Mouse (Mus musculus) lung, postnatal 0 days (tissue): ENCODE results near the gene Morn4. TPM values are rescaled to one million over a fixed set of nuclear protein-coding genes. Genes with fewer than 3 reads are reported as not detected.

ENCODE experiments used
- ATAC-seq: fragments of 200-750 bp; cut with Nextera tagmentation; 2 replicates; pipeline ENCODE4 v1.8.0; 2017; ENCODE audit warnings: moderate library complexity
- DNase-seq: peaks from one replicate; pipeline ENCODE4 v3.0.0-alpha.2; 2016; ENCODE audit warnings: low spot score
- H3K27ac ChIP-seq: fragments of 300-500 bp; sonication (generic); 2 replicates; pipeline ENCODE4 v1.5.1; 2014; ENCODE audit warnings: antibody characterized with exemption, mild to moderate bottlenecking, low read length, mixed read lengths
- H3K27me3 ChIP-seq: fragments of 300-500 bp; sonication (generic); replicated peaks from 2 replicates; pipeline ENCODE4 v1.6.1; 2014; ENCODE audit warnings: low read length, mixed read lengths; ENCODE audit not compliant: insufficient read depth
- H3K36me3 ChIP-seq: fragments of 300-500 bp; sonication (generic); 2 replicates; pipeline ENCODE4 v1.6.1; 2014; ENCODE audit warnings: low read length, mixed read lengths; ENCODE audit not compliant: insufficient read depth
- H3K4me1 ChIP-seq: fragments of 300-500 bp; sonication (generic); 2 replicates; pipeline ENCODE4 v1.6.1; 2014; ENCODE audit warnings: antibody characterized with exemption, low read depth, low read length, mixed read lengths; ENCODE audit not compliant: insufficient read depth
- H3K4me2 ChIP-seq: fragments of 300-500 bp; sonication (generic); replicated peaks from 2 replicates; pipeline ENCODE4 v1.6.1; 2014; ENCODE audit warnings: low read depth, mild to moderate bottlenecking, low read length, moderate library complexity, mixed read lengths
- H3K4me3 ChIP-seq: fragments of 300-500 bp; sonication (generic); 2 replicates; pipeline ENCODE4 v1.5.1; 2014; ENCODE audit warnings: low read depth, low read length
- H3K9ac ChIP-seq: fragments of 300-500 bp; sonication (generic); replicated peaks from 2 replicates; pipeline ENCODE4 v1.6.1; 2014; ENCODE audit warnings: low read depth, mild to moderate bottlenecking
- H3K9me3 ChIP-seq: fragments of 300-500 bp; sonication (generic); 2 replicates; pipeline ENCODE4 v1.6.1; 2016; ENCODE audit warnings: low read length, mixed read lengths
- CTCF ChIP-seq: IDR thresholded peaks from 2 replicates; pipeline ENCODE4 v1.5.1; 2016; ENCODE audit warnings: antibody characterized with exemption, mild to moderate bottlenecking
- EP300 ChIP-seq: IDR thresholded peaks from 2 replicates; pipeline ENCODE4 v1.6.1; 2016; ENCODE audit warnings: antibody characterized with exemption, mild to moderate bottlenecking, control low read depth
- WGBS: fragments of 180-500 bp; shearing (Covaris S2); extraction: QIAGEN DNeasy Blood & Tissue Kit; methylation state at CpG from one replicate; pipeline ENCODE4 v1.1.7; 2014; 5-methylcytosine and 5-hydroxymethylcytosine counted together
- polyA plus RNA-seq: library from polyadenylated mRNA; unstranded; fragments of >200 nt; fragmentation: Nextera tagmentation; extraction: Ambion mirVana; gene quantifications from 2 replicates; pipeline ENCODE4 v1.2.1, GENCODE M21; 2015

Morn4 gene
- polyA plus RNA-seq, 1 experiment from 2014 or later: 5.8 TPM

DNA sequence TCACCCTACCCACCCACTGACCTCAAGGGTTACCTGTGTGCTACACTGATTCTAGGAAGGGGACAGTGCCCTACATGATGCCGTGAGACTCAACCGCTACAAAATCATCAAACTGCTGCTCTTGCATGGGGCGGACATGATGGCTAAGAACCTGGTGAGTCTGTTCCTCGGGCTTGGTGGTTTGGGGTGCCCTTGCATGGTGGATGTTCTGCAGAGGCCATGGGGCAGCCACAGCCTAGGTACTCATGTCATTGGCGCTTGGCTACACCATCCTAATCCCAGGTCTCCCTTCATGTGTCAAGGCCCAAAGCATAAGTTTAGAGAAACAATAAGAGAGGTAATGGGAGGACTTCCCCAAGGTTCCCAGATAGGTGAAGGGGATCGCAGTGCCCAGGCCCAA is 42.2 kb downstream of the Morn4 start:
- WGBS: 96% methylated on average over 6 of the region's 6 CpGs
- Histone ChIP-seq H3K9me3 (no peaks in the 10 kb centered on the region), H3K27me3 (no peaks in the 10 kb centered on the region), H3K4me1 (peaks cover 9% of the 10 kb centered on the region; the same call in 1 of the 2 replicates), H3K36me3 (no peaks in the 10 kb centered on the region), H3K4me3 (no peak overlapping the region), H3K27ac (no peak overlapping the region), H3K4me2 (no peak overlapping the region), H3K9ac (no peak overlapping the region)
- DNase-seq: no peak
- ATAC-seq: no peak
- TF ChIP-seq EP300 (no peak), CTCF (no peak)

DNA sequence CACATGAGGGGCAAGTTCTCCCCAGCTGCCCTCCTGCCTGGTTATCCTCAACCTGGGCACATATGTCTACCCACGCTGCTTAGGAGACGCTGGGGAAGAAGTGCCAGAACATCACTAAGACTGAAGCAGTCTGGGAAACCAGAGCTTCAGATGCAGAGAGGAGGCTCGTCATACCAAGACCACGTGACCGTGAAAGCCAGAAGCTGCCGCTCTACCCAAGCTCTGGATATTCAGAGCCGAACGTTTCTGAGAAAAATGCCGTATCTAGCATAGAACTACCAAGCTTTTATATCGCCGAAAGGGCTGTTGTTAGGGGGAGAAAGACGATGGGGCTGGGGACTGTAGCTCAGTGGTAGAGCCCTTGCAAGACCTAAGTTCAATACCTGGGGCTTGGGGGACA is 47.8 kb downstream of the Morn4 start:
- TF ChIP-seq CTCF (no peak), EP300 (no peak)
- Histone ChIP-seq H3K27me3 (no peaks in the 10 kb centered on the region), H3K27ac (no peak overlapping the region), H3K4me3 (no peak overlapping the region), H3K4me1 (no peaks in the 10 kb centered on the region), H3K36me3 (no peaks in the 10 kb centered on the region), H3K9ac (no peak overlapping the region), H3K9me3 (no peaks in the 10 kb centered on the region), H3K4me2 (no peak overlapping the region)
- 87% methylated on average over 12 of the region's 12 CpGs for WGBS
- no peak for DNase-seq
- no peak for ATAC-seq

DNA sequence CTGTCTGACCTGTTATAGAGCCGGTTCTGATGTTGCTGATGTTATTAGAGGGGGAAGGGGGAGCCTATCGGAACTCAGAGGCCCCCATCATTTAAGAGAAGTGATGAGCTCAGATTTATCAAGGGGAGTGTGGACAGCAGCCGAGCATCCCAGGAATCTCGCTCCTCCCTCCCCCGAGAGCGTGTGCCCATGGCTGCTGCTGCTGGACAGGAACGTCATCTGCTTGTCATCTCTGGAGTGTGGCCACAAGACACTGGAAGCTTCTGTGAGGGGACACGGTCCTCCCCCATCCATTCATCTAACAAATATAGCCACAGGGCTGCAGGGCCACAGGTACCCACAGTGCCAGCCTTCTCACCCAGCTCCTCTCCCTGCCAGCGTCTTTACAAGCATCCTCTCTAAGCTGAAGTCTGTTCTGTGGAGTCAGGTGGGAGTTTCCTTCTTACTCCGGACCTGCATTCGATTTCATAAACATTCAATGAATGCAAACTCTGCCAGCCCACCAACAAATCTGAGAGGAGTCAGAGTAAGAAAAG is 48.9 kb downstream of the Morn4 start:
- WGBS: 63% methylated on average over 11 of the region's 11 CpGs

DNA sequence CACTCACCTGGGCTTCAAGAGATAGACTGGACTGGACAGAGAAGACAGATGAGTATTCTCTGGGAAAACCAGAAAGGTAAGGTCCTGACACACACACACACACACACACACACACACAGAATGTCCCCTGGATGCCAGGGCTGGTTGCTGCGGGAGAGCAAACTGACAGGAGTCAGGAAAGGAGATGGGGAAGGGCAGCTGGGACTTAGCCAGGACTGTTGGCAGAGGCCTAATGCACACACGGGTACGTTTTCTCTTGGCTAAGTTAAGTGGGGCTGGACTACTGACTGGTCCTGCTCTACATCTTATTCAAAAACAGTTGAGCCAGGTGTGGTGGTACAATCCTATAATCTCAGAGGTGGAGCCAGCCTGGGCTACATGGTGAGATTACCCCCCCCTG is 49.8 kb downstream of the Morn4 start:
- Histone ChIP-seq H3K4me1 (no peaks in the 10 kb centered on the region), H3K27me3 (no peaks in the 10 kb centered on the region), H3K4me2 (no peak overlapping the region), H3K9me3 (no peaks in the 10 kb centered on the region), H3K4me3 (no peak overlapping the region), H3K27ac (no peak overlapping the region), H3K36me3 (no peaks in the 10 kb centered on the region), H3K9ac (no peak overlapping the region)
- no peak for DNase-seq
- no peak for ATAC-seq
- TF ChIP-seq EP300 (no peak), CTCF (no peak)
- 38% methylated on average over 3 of the region's 3 CpGs for WGBS

More for the DNA sequence above, 48.9 kb downstream of the Morn4 start:
- no peak overlapping the region for H3K4me3 ChIP-seq
- no peaks in the 10 kb centered on the region for H3K27me3 ChIP-seq
- no peak for DNase-seq
- no peaks in the 10 kb centered on the region for H3K9me3 ChIP-seq
- no peak overlapping the region for H3K9ac ChIP-seq
- no peaks in the 10 kb centered on the region for H3K4me1 ChIP-seq
- H3K27ac ChIP-seq: no peak overlapping the region
- H3K4me2 ChIP-seq: no peak overlapping the region
- H3K36me3 ChIP-seq: no peaks in the 10 kb centered on the region
- TF ChIP-seq CTCF: no peak
- ATAC-seq: no peak

DNA sequence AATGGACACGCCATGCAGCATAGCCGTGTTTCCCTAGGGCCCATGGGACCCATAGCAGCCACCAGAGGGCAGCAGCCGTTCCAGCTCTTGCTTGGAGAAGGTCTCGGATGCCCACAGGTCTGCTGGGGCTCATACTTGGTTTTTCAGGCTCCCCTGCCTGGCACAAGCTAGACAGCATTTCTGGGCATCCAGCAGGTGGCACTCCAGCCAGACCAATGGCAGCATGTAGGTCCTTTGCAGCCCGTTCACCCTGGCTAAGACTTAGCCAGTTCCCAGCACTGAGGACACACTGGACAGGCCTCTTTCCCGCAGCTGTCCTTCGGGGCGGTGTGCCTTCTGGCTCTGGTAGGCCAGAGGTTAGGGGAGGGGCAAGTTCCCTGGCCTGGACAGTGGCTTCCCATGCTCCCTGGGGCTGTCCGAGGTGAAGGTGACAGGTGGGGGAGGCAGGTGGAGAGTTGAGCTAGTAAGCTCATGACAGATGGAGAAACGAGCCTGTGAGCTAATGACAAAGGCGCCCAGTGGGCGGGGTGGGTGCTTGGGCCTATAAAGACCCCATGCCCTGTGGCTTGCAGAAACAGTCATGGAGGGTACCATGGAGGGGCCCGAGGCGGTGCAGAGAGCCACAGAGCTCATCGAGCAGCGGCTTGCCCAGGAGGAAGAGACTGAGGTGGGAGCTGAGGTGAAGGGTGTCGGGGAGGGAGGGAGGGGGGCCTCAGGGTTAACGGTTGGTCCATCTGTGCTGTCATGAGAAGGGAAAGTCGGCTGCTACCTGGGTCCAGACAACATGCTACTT is 50.5 kb downstream of the Morn4 start, which contains the start of gene Ankrd2:
Gene Ankrd2, plus strand, starts transcription at position 545 of the 793 bp plus-strand sequence.
- H3K4me1 ChIP-seq: no peaks in the 10 kb centered on the region
- 63% methylated on average over 19 of the region's 19 CpGs for WGBS
- H3K4me3 ChIP-seq: no peak within 1 kb of the TSS
- peak; percentile 96 for ATAC-seq
- H3K27ac ChIP-seq: no peak within 1 kb of the TSS
- TF ChIP-seq CTCF (peak; percentile 98), EP300 (no peak)
- H3K4me2 ChIP-seq: no peak within 1 kb of the TSS
- no peaks in the 10 kb centered on the region for H3K36me3 ChIP-seq
- no peaks in the 10 kb centered on the region for H3K27me3 ChIP-seq
- peak; percentile 96 for DNase-seq
- H3K9ac ChIP-seq: no peak within 1 kb of the TSS
- no peaks in the 10 kb centered on the region for H3K9me3 ChIP-seq

DNA sequence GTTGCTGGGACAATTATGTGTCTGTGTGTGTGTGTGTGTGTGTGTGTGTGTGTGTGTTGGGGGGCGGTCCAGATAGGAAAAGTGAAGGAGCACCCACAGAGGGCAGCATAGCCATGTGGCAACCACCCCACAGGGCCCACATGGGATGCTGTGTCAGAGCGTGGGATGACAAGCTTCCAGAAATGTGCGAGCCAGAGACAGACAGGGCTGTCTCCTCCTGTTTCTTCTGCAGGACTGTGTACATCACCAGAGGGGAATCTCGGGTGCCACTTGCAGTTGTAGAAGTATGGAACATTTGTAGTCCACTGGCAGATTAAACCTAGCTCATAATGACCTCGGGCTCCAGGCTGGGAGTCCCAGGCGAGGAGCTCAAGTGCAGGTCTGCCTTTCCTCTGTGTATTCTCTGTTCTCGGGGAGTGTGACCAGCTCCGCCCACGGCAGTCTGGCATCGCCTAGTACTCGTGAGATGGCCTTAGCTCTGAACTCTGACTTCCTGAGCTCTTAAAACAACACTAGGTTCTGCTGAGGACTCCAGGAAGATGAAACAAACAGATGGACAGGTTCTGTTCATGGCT is 51.2 kb downstream of the Morn4 start:
- WGBS: 45% methylated on average over 10 of the region's 11 CpGs
- H3K9ac ChIP-seq: no peak overlapping the region
- no peaks in the 10 kb centered on the region for H3K36me3 ChIP-seq
- H3K4me3 ChIP-seq: no peak overlapping the region
- H3K4me1 ChIP-seq: no peaks in the 10 kb centered on the region
- no peak overlapping the region for H3K4me2 ChIP-seq
- no peak for DNase-seq
- H3K27me3 ChIP-seq: no peaks in the 10 kb centered on the region
- ATAC-seq: 0 out of 2 replicates have a peak, but pooled peaks have one; percentile 2
- H3K9me3 ChIP-seq: no peaks in the 10 kb centered on the region
- H3K27ac ChIP-seq: no peak overlapping the region
- no peak for TF ChIP-seq EP300
- no peak for TF ChIP-seq CTCF
